ENCODE assay signal across 19 mouse cellular contexts in genomic region chr10:122958699-122959098, GRCm38 (mm10).
DNase-seq lines count a peak whose midpoint lies in the region; ATAC-seq and TF ChIP-seq lines count a peak whose summit lies in the region.
"Had no signal": no experiment of that assay in that cellular context is flagged by ENCODE, and none has a peak within 500 bp of the region (broad histone marks: within the 10 kb centered on the region; RNA-seq: fewer than 3 reads in every experiment).

No protein-coding gene starts in this region.

- TF ChIP-seq EP300 in CH12.LX (IDR thresholded peaks at IDR 0.05; ENCODE audit: low read length) = no peak

- H3K4me2 ChIP-seq in CH12.LX (ENCODE audit: insufficient read depth, low read depth, poor library complexity, severe bottlenecking) = no peak overlapping the region
- H3K4me2 ChIP-seq in hindbrain, embryonic 12.5 days (replicated peaks) = no peak overlapping the region
- H3K4me2 ChIP-seq: embryonic facial prominence, embryonic 13.5 days; embryonic facial prominence, embryonic 15.5 days; forebrain, embryonic 13.5 days; forebrain, embryonic 15.5 days had no signal

- H3K4me1 ChIP-seq in CH12.LX (ENCODE audit: control insufficient read depth in 1 of 2, insufficient read depth in 2 of 2) (no peaks in the 10 kb centered on the region), ES-E14 (ENCODE audit: control insufficient read depth in 2 of 2, insufficient read depth in 2 of 2, low read length in 2 of 2, poor library complexity in 1 of 2) (peaks cover 0 to 5% of the 10 kb centered on the region in 2 experiments; a peak in 1 of 4 replicates)
- H3K4me1 ChIP-seq in limb, embryonic 10.5 days = peaks cover 26% of the 10 kb centered on the region
- H3K4me1 ChIP-seq in hindbrain, embryonic 12.5 days = peaks cover 21% of the 10 kb centered on the region

- H3K36me3 ChIP-seq in CH12.LX (replicated peaks in 1 of 2; ENCODE audit: control insufficient read depth in 1 of 2, insufficient read depth in 1 of 2, low read length in 1 of 2) = no peaks in the 10 kb centered on the region
- H3K36me3 ChIP-seq in ES-E14 (ENCODE audit: control insufficient read depth, insufficient read depth, low read length, poor library complexity, severe bottlenecking) = no peaks in the 10 kb centered on the region
- H3K36me3 ChIP-seq in limb, embryonic 10.5 days = no peaks in the 10 kb centered on the region
- H3K36me3 ChIP-seq in hindbrain, embryonic 12.5 days = no peaks in the 10 kb centered on the region
- H3K36me3 ChIP-seq: embryonic facial prominence, embryonic 13.5 days; embryonic facial prominence, embryonic 15.5 days; forebrain, embryonic 15.5 days had no signal

- no peak for TF ChIP-seq RAD21 in CH12.LX (IDR thresholded peaks at IDR 0.05; ENCODE audit: low read depth, low read length)

- H3K4me3 ChIP-seq in CH12.LX (replicated peaks in 1 of 3; ENCODE audit: low read depth in 2 of 3, low read length in 2 of 3, poor library complexity in 1 of 3) = no peak overlapping the region
- H3K4me3 ChIP-seq in ES-E14 (ENCODE audit: insufficient read depth in 1 of 2, low read depth in 1 of 2, low read length in 2 of 2, poor library complexity in 1 of 2, severe bottlenecking in 1 of 2) = no peak overlapping the region
- no peak overlapping the region for H3K4me3 ChIP-seq in limb, embryonic 10.5 days
- H3K4me3 ChIP-seq in hindbrain, embryonic 12.5 days = no peak overlapping the region
- H3K4me3 ChIP-seq: embryonic facial prominence, embryonic 13.5 days; embryonic facial prominence, embryonic 15.5 days; erythroblast, embryonic 14.5 days; forebrain, embryonic 13.5 days; forebrain, embryonic 15.5 days had no signal

- WGBS in limb, embryonic 10.5 days = 92% methylated on average over 5 of the region's 5 CpGs
- 89% methylated on average over 5 of the region's 5 CpGs for WGBS in hindbrain, embryonic 12.5 days

- H3K27me3 ChIP-seq in CH12.LX (replicated peaks) = no peaks in the 10 kb centered on the region
- peaks cover 16% of the 10 kb centered on the region for H3K27me3 ChIP-seq in limb, embryonic 10.5 days (ENCODE audit: low read depth, poor library complexity, severe bottlenecking)
- no peaks in the 10 kb centered on the region for H3K27me3 ChIP-seq in hindbrain, embryonic 12.5 days
- H3K27me3 ChIP-seq: embryonic facial prominence, embryonic 13.5 days; embryonic facial prominence, embryonic 15.5 days; forebrain, embryonic 13.5 days; forebrain, embryonic 15.5 days had no signal

- H3K9me3 ChIP-seq in CH12.LX (replicated peaks; ENCODE audit: low read length) (no peaks in the 10 kb centered on the region), ES-E14 (ENCODE audit: control insufficient read depth, insufficient read depth, low read depth, low read length) (no peaks in the 10 kb centered on the region)
- H3K9me3 ChIP-seq in limb, embryonic 10.5 days (replicated peaks) = no peaks in the 10 kb centered on the region
- no peaks in the 10 kb centered on the region for H3K9me3 ChIP-seq in hindbrain, embryonic 12.5 days (replicated peaks)
- H3K9me3 ChIP-seq: embryonic facial prominence, embryonic 15.5 days; forebrain, embryonic 13.5 days; forebrain, embryonic 15.5 days had no signal

- dilution Hi-C loops in CH12.LX (cut with MboI; ENCODE audit: extremely low pct_ligation_motif_present, extremely low pct_unique_long_range_greater_than_20kb, low sequenced_read_pairs) = no loop called here

- in situ Hi-C loops in CH12.LX (cut with MboI; ENCODE audit: low pct_ligation_motif_present, low pct_unique_long_range_greater_than_20kb, low sequenced_read_pairs) = no loop called here
- in situ Hi-C loops in ES-E14 (cut with MboI; ENCODE audit: low sequenced_read_pairs in 2 of 2, unreplicated experiment in 2 of 2) = no loop called here

- ATAC-seq in hindbrain, embryonic 12.5 days (ENCODE audit: low FRiP score) = no peak
- ATAC-seq: forebrain, embryonic 13.5 days; forebrain, embryonic 15.5 days; forebrain, postnatal 0 days had no signal

- DNase-seq in CH12.LX (ENCODE audit: extremely low read depth) (no peak), ES-E14 (ENCODE audit: low read depth, low spot score) (no peak)
- no peak for DNase-seq in limb, embryonic 10.5 days (ENCODE audit: low spot score)
- no peak for DNase-seq in gastrocnemius, adult 8-10 months (ENCODE audit: low spot score in 2 of 2)
- DNase-seq: adrenal gland, adult 2 months; adrenal gland, postnatal 10 days; adrenal gland, postnatal 25 days; cerebellum, adult 11 months; cerebellum, adult 2 months; cerebellum, adult 9-10 months; cerebellum, postnatal 10 days; cerebellum, postnatal 25 days; forebrain, postnatal 0 days had no signal

- H3K27ac ChIP-seq in CH12.LX (ENCODE audit: insufficient read depth, low read depth) (no peak overlapping the region), ES-E14 (ENCODE audit: insufficient read depth, low read depth, low read length, poor library complexity, severe bottlenecking) (no peak overlapping the region)
- H3K27ac ChIP-seq in limb, embryonic 10.5 days = 0 out of 2 replicates have a peak overlapping the region, but pooled peaks have one; percentile 14
- no peak overlapping the region for H3K27ac ChIP-seq in hindbrain, embryonic 12.5 days
- H3K27ac ChIP-seq: embryonic facial prominence, embryonic 13.5 days; embryonic facial prominence, embryonic 15.5 days; forebrain, embryonic 13.5 days; forebrain, embryonic 15.5 days had no signal

- no peaks in the 10 kb centered on the region for H3K79me2 ChIP-seq in CH12.LX (replicated peaks; ENCODE audit: control insufficient read depth, extremely low read depth, insufficient read depth, poor library complexity, severe bottlenecking)

- no peak for TF ChIP-seq POLR2A in CH12.LX (IDR thresholded peaks at IDR 0.05; ENCODE audit: low read depth, low read length)

- no peak overlapping the region for H3K9ac ChIP-seq in CH12.LX (ENCODE audit: insufficient read depth, low read depth)
- no peak overlapping the region for H3K9ac ChIP-seq in ES-E14 (ENCODE audit: insufficient read depth, low read depth, low read length, poor library complexity, severe bottlenecking)
- H3K9ac ChIP-seq in hindbrain, embryonic 12.5 days = no peak overlapping the region
- H3K9ac ChIP-seq: embryonic facial prominence, embryonic 13.5 days; embryonic facial prominence, embryonic 15.5 days; forebrain, embryonic 13.5 days; forebrain, embryonic 15.5 days; forebrain, postnatal 0 days had no signal

- TF ChIP-seq CTCF in CH12.LX (conservative IDR thresholded peaks at IDR 0.05 in 1 of 2, IDR thresholded peaks at IDR 0.05 in 1 of 2; ENCODE audit: low read depth in 2 of 2, low read length in 2 of 2) = no peak

TF ChIP-seq in CH12.LX, 34 proteins besides CTCF, POLR2A, EP300 and RAD21:
- TF ChIP-seq MAFK (IDR thresholded peaks at IDR 0.05; ENCODE audit: insufficient replicate concordance, low read length) (peak; percentile 69; the same call in 1 of the 2 replicates), ETS1 (conservative IDR thresholded peaks at IDR 0.05; ENCODE audit: low read depth, low read length) (no peak)

TF ChIP-seq in ES-E14, 5 proteins besides CTCF, POLR2A, EP300 and RAD21:
- no peak for TF ChIP-seq ZNF384 (IDR thresholded peaks at IDR 0.05; ENCODE audit: low read depth, low read length)
- TF ChIP-seq ZC3H11A (IDR thresholded peaks at IDR 0.05; ENCODE audit: borderline replicate concordance, low read depth, low read length) = no peak
- no peak for TF ChIP-seq HCFC1 (IDR thresholded peaks at IDR 0.05; ENCODE audit: borderline replicate concordance, insufficient read depth, low read length)
- TF ChIP-seq CHD2 (IDR thresholded peaks at IDR 0.05; ENCODE audit: low read depth, low read length) = no peak
- peak; percentile 92 for TF ChIP-seq MAFK (IDR thresholded peaks at IDR 0.05; ENCODE audit: insufficient read depth, low read depth, low read length)
